Mouse (Mus musculus) erythroblast, embryonic 14.5 days (primary cell): ENCODE measurements around the gene Ankrd13a. TPM values are rescaled to one million over a fixed set of nuclear protein-coding genes. Genes with fewer than 3 reads are reported as not detected.

Experiments
- H3K27me3 ChIP-seq: 2 replicates; pipeline ENCODE4 v1.6.1; 2012; ENCODE audit warnings: inconsistent platforms; ENCODE audit not compliant: control insufficient read depth
- H3K36me3 ChIP-seq: 2 replicates; pipeline ENCODE4 v1.6.1; 2012; ENCODE audit warnings: mild to moderate bottlenecking, inconsistent platforms; ENCODE audit not compliant: control insufficient read depth
- H3K4me1 ChIP-seq: 2 replicates; pipeline ENCODE4 v1.6.1; 2012; ENCODE audit warnings: inconsistent platforms; ENCODE audit not compliant: control insufficient read depth
- H3K4me3 ChIP-seq: replicated peaks from 2 replicates; pipeline ENCODE3; 2012; ENCODE audit warnings: moderate library complexity, mild to moderate bottlenecking, inconsistent platforms
- H3K9me3 ChIP-seq: 2 replicates; pipeline ENCODE4 v1.6.1; 2012; ENCODE audit warnings: low read length, inconsistent platforms, mixed read lengths; ENCODE audit not compliant: control insufficient read depth
- GATA1 ChIP-seq: IDR thresholded peaks from 2 replicates; pipeline ENCODE4 v1.6.1; 2012; ENCODE audit warnings: low read length, inconsistent platforms, mixed read lengths
- TAL1 ChIP-seq: IDR thresholded peaks from 3 replicates; pipeline ENCODE4 v1.6.1; 2012; ENCODE audit warnings: low read length, inconsistent platforms, mixed read lengths
- polyA plus RNA-seq: library from polyadenylated mRNA; stranded (reverse); fragments of >175 nt; gene quantifications from 2 replicates; pipeline ENCODE4 v1.2.3, GENCODE M21; 2012

The Ankrd13a gene
- polyA plus RNA-seq, 1 experiment, result 15.2 TPM

GRCm38 (mm10) chr5:114742572-114742971 lies 31.9 kb upstream of the Ankrd13a start:
- Histone ChIP-seq H3K9me3 (no peaks in the 10 kb centered on the region), H3K4me1 (no peaks in the 10 kb centered on the region), H3K36me3 (peaks cover 90% of the 10 kb centered on the region), H3K4me3 (no peak overlapping the region), H3K27me3 (no peaks in the 10 kb centered on the region)
- TF ChIP-seq GATA1 (no peak), TAL1 (no peak)

- Histone ChIP-seq H3K4me1 (no peaks in the 10 kb centered on the region), H3K27me3 (no peaks in the 10 kb centered on the region), H3K4me3 (no peak overlapping the region), H3K9me3 (no peaks in the 10 kb centered on the region), H3K36me3 (peaks cover 89% of the 10 kb centered on the region)
- TF ChIP-seq GATA1, result no peak
- no peak for TF ChIP-seq TAL1
Measured at GRCm38 (mm10) chr5:114742998-114743696, 31.3 kb upstream of the Ankrd13a start.

GRCm38 (mm10) chr5:114743697-114744090 lies 30.8 kb upstream of the Ankrd13a start:
- Histone ChIP-seq H3K9me3 (no peaks in the 10 kb centered on the region), H3K4me1 (no peaks in the 10 kb centered on the region), H3K27me3 (no peaks in the 10 kb centered on the region), H3K4me3 (no peak overlapping the region), H3K36me3 (peaks cover 89% of the 10 kb centered on the region)
- TF ChIP-seq TAL1 (no peak), GATA1 (no peak)

- H3K4me3 ChIP-seq, result no peak overlapping the region
- H3K4me1 ChIP-seq, result no peaks in the 10 kb centered on the region
- H3K36me3 ChIP-seq, result peaks cover 89% of the 10 kb centered on the region
- TF ChIP-seq TAL1 (no peak), GATA1 (no peak)
- H3K9me3 ChIP-seq, result no peaks in the 10 kb centered on the region
- no peaks in the 10 kb centered on the region for H3K27me3 ChIP-seq
Measured at GRCm38 (mm10) chr5:114745581-114745980, 28.9 kb upstream of the Ankrd13a start.

GRCm38 (mm10) chr5:114746886-114747285 lies 27.6 kb upstream of the Ankrd13a start:
- TF ChIP-seq TAL1, result no peak
- no peak for TF ChIP-seq GATA1
- H3K27me3 ChIP-seq, result no peaks in the 10 kb centered on the region
- no peaks in the 10 kb centered on the region for H3K9me3 ChIP-seq
- H3K4me3 ChIP-seq, result no peak overlapping the region
- peaks cover 93% of the 10 kb centered on the region for H3K36me3 ChIP-seq
- H3K4me1 ChIP-seq, result no peaks in the 10 kb centered on the region

GRCm38 (mm10) chr5:114747521-114747920 lies 27.0 kb upstream of the Ankrd13a start:
- no peaks in the 10 kb centered on the region for H3K4me1 ChIP-seq
- peaks cover 92% of the 10 kb centered on the region for H3K36me3 ChIP-seq

GRCm38 (mm10) chr5:114750325-114750724 lies 24.2 kb upstream of the Ankrd13a start:
- TF ChIP-seq GATA1 (no peak), TAL1 (no peak)
- no peaks in the 10 kb centered on the region for H3K9me3 ChIP-seq
- no peaks in the 10 kb centered on the region for H3K4me1 ChIP-seq
- no peak overlapping the region for H3K4me3 ChIP-seq
- peaks cover 91% of the 10 kb centered on the region for H3K36me3 ChIP-seq
- no peaks in the 10 kb centered on the region for H3K27me3 ChIP-seq

More at GRCm38 (mm10) chr5:114747521-114747920, 27.0 kb upstream of the Ankrd13a start:
- no peaks in the 10 kb centered on the region for H3K27me3 ChIP-seq
- no peak overlapping the region for H3K4me3 ChIP-seq
- H3K9me3 ChIP-seq, result no peaks in the 10 kb centered on the region
- TF ChIP-seq GATA1, result no peak
- TF ChIP-seq TAL1, result no peak

GRCm38 (mm10) chr5:114752397-114752796 lies 22.1 kb upstream of the Ankrd13a start:
- no peaks in the 10 kb centered on the region for H3K27me3 ChIP-seq
- TF ChIP-seq GATA1, result no peak
- no peak for TF ChIP-seq TAL1
- no peaks in the 10 kb centered on the region for H3K9me3 ChIP-seq
- peaks cover 94% of the 10 kb centered on the region for H3K36me3 ChIP-seq
- no peak overlapping the region for H3K4me3 ChIP-seq
- H3K4me1 ChIP-seq, result no peaks in the 10 kb centered on the region

- Histone ChIP-seq H3K9me3 (no peaks in the 10 kb centered on the region), H3K36me3 (peaks cover 92% of the 10 kb centered on the region), H3K4me3 (no peak overlapping the region), H3K27me3 (no peaks in the 10 kb centered on the region), H3K4me1 (no peaks in the 10 kb centered on the region)
- TF ChIP-seq TAL1 (no peak), GATA1 (no peak)
Measured at GRCm38 (mm10) chr5:114753384-114753783, 21.1 kb upstream of the Ankrd13a start.
